Mouse (Mus musculus): ENCODE data around the gene Zfp711.

Zfp711 gene

GRCm38 (mm10) chrX:112600511-112601305, at the start of gene Zfp711:
Gene Zfp711 (plus strand): TSS chrX:112600526.
- DNase-seq (ENCODE audit: low spot score) = peak; percentile 86

- DNase-seq (ENCODE audit: low spot score) = peak; percentile 39
These were observed 32.6 kb upstream of the Zfp711 start for GRCm38 (mm10) chrX:112567716-112568115.

- peak; percentile 57 for DNase-seq (ENCODE audit: low spot score)
These were observed 1.2 kb downstream of the Zfp711 start for GRCm38 (mm10) chrX:112601306-112602120.

GRCm38 (mm10) chrX:112675525-112675924, 75.2 kb downstream of the Zfp711 start:
- DNase-seq (ENCODE audit: low spot score) = no peak

GRCm38 (mm10) chrX:112680605-112681004, 80.3 kb downstream of the Zfp711 start:
- no peak for DNase-seq (ENCODE audit: low spot score)

All from testis, postnatal 14 days (tissue).